28 mouse cellular contexts compared by ENCODE assay signal in the genomic region with DNA sequence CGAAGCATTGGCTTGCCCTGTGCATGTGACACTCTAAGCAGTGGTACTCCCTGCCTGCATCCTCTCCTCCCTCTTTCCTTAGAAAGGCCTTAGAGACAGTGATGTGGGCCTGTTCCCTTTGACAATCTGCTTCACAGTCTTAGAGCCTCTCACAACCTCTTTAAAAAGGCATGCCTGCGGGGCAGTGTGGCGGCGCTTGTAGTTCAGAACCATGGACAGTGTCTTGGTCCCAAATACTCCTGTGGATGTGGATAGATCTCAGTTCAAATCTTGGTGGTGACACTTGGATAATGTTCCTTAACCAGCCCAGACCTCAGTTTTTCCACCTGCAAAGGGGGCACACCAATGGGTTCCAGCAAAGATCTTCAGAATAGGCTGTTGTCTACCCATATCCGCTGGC. TPM values are rescaled to one million over a fixed set of nuclear protein-coding genes. Genes with fewer than 3 reads are reported as not detected.
DNase-seq lines count a peak whose midpoint lies in the region; ATAC-seq lines count a peak whose summit lies in the region.
"Had no signal": no experiment of that assay in that cellular context is flagged by ENCODE, and none has a peak within 500 bp of the region (broad histone marks: within the 10 kb centered on the region; RNA-seq: fewer than 3 reads in every experiment).

No protein-coding gene starts in this region.

- no peak overlapping the region for H3K27ac ChIP-seq in hindbrain, embryonic 11.5 days (ENCODE audit: low read depth, low read length)
- H3K27ac ChIP-seq in hindbrain, embryonic 10.5 days: no peak overlapping the region
- H3K27ac ChIP-seq in neural tube, embryonic 11.5 days (ENCODE audit: low read depth, low read length): no peak overlapping the region
- no peak overlapping the region for H3K27ac ChIP-seq in limb, embryonic 11.5 days (replicated peaks; ENCODE audit: low read depth, low read length)
- no peak overlapping the region for H3K27ac ChIP-seq in liver, embryonic 12.5 days
- H3K27ac ChIP-seq: hindbrain, embryonic 12.5 days; hindbrain, postnatal 0 days; intestine, embryonic 15.5 days; limb, embryonic 15.5 days; liver, embryonic 14.5 days; lung, embryonic 15.5 days; midbrain, embryonic 10.5 days had no signal

- no peaks in the 10 kb centered on the region for H3K4me1 ChIP-seq in hindbrain, embryonic 11.5 days (replicated peaks; ENCODE audit: control insufficient read depth, insufficient read depth, low read length)
- peaks cover 6% of the 10 kb centered on the region; the same call in 1 of the 2 replicates for H3K4me1 ChIP-seq in hindbrain, embryonic 10.5 days (replicated peaks)
- no peaks in the 10 kb centered on the region for H3K4me1 ChIP-seq in neural tube, embryonic 11.5 days (ENCODE audit: control insufficient read depth, insufficient read depth, low read length)
- H3K4me1 ChIP-seq in limb, embryonic 11.5 days (ENCODE audit: control insufficient read depth, insufficient read depth, low read length): no peaks in the 10 kb centered on the region
- no peaks in the 10 kb centered on the region for H3K4me1 ChIP-seq in liver, embryonic 12.5 days
- H3K4me1 ChIP-seq: intestine, embryonic 15.5 days; limb, embryonic 15.5 days; lung, embryonic 15.5 days had no signal

- ATAC-seq in hindbrain, embryonic 11.5 days (ENCODE audit: low FRiP score): no peak
- no peak for ATAC-seq in neural tube, embryonic 11.5 days (ENCODE audit: insufficient read depth, low FRiP score, low TSS enrichment)
- ATAC-seq in limb, embryonic 11.5 days (ENCODE audit: insufficient number of reproducible peaks, low FRiP score, low TSS enrichment, low read depth): no peak
- no peak for ATAC-seq in activated CD4-positive, CD25-positive, alpha-beta regulatory T cell, adult 4 months
- ATAC-seq in liver, embryonic 12.5 days: no peak
- ATAC-seq: hindbrain, postnatal 0 days; intestine, embryonic 15.5 days had no signal

- H3K4me2 ChIP-seq in hindbrain, embryonic 11.5 days (replicated peaks; ENCODE audit: low read depth, low read length): no peak overlapping the region
- no peak overlapping the region for H3K4me2 ChIP-seq in neural tube, embryonic 11.5 days (ENCODE audit: low read depth)
- H3K4me2 ChIP-seq in limb, embryonic 11.5 days (ENCODE audit: low read depth, severe bottlenecking): no peak overlapping the region
- no peak overlapping the region for H3K4me2 ChIP-seq in liver, embryonic 12.5 days
- H3K4me2 ChIP-seq: heart, embryonic 11.5 days; hindbrain, embryonic 12.5 days; intestine, embryonic 15.5 days; limb, embryonic 15.5 days; lung, embryonic 15.5 days had no signal

- no peak overlapping the region for H3K4me3 ChIP-seq in hindbrain, embryonic 11.5 days (ENCODE audit: low read depth, low read length)
- no peak overlapping the region for H3K4me3 ChIP-seq in hindbrain, embryonic 10.5 days
- no peak overlapping the region for H3K4me3 ChIP-seq in neural tube, embryonic 11.5 days (ENCODE audit: low read depth, low read length)
- H3K4me3 ChIP-seq in limb, embryonic 11.5 days (ENCODE audit: low read depth, low read length): no peak overlapping the region
- no peak overlapping the region for H3K4me3 ChIP-seq in liver, embryonic 12.5 days
- H3K4me3 ChIP-seq: erythroblast, embryonic 14.5 days; hindbrain, embryonic 12.5 days; intestine, embryonic 15.5 days; limb, embryonic 15.5 days; lung, embryonic 15.5 days; midbrain, embryonic 10.5 days; myocyte had no signal

- 92% methylated on average over 5 of the region's 5 CpGs for WGBS in hindbrain, embryonic 11.5 days
- 85% methylated on average over 5 of the region's 5 CpGs for WGBS in hindbrain, embryonic 10.5 days
- whole genome bisulfite sequencing in neural tube, embryonic 11.5 days: 80% methylated on average over 5 of the region's 5 CpGs
- WGBS in limb, embryonic 11.5 days: 80% methylated on average over 5 of the region's 5 CpGs
- WGBS in liver, embryonic 12.5 days (ENCODE audit: insufficient replicate concordance): 74% methylated on average over 5 of the region's 5 CpGs

- DNase-seq in hindbrain, embryonic 11.5 days (ENCODE audit: low spot score): peak; percentile 46
- no peak for DNase-seq in hindbrain, embryonic 10.5 days (ENCODE audit: low spot score)
- peak; percentile 39 for DNase-seq in neural tube, embryonic 11.5 days (ENCODE audit: low spot score)
- DNase-seq in neural tube, embryonic 10.5 days (ENCODE audit: extremely low spot score, low spot score): no peak
- peak; percentile 55 for DNase-seq in embryo, embryonic 11 days
- peak; percentile 60 for DNase-seq in limb, embryonic 11.5 days (ENCODE audit: low spot score)
- DNase-seq: adrenal gland, postnatal 36 days; B cell, adult 2 months; cerebellum, adult 18-20 months; cerebellum, postnatal 10 days; gastrocnemius, postnatal 14 days; heart, adult 11 months; kidney, adult 8-10 months; kidney, postnatal 36 days; retina, postnatal 1 day; right cerebral cortex, postnatal 14 days had no signal

- no peak overlapping the region for H3K9ac ChIP-seq in hindbrain, embryonic 11.5 days (ENCODE audit: low read depth, low read length)
- H3K9ac ChIP-seq in neural tube, embryonic 11.5 days (ENCODE audit: low read length): no peak overlapping the region
- no peak overlapping the region for H3K9ac ChIP-seq in limb, embryonic 11.5 days (ENCODE audit: low read length)
- H3K9ac ChIP-seq in liver, embryonic 12.5 days: no peak overlapping the region
- H3K9ac ChIP-seq: hindbrain, embryonic 12.5 days; intestine, embryonic 15.5 days; limb, embryonic 15.5 days; liver, embryonic 14.5 days; lung, embryonic 15.5 days had no signal

- H3K9me3 ChIP-seq in hindbrain, embryonic 11.5 days (ENCODE audit: control insufficient read depth, low read length): no peaks in the 10 kb centered on the region
- H3K9me3 ChIP-seq in hindbrain, embryonic 10.5 days: no peaks in the 10 kb centered on the region
- H3K9me3 ChIP-seq in neural tube, embryonic 11.5 days (ENCODE audit: control insufficient read depth, low read length): no peaks in the 10 kb centered on the region
- no peaks in the 10 kb centered on the region for H3K9me3 ChIP-seq in limb, embryonic 11.5 days (ENCODE audit: control insufficient read depth, low read length)
- no peaks in the 10 kb centered on the region for H3K9me3 ChIP-seq in liver, embryonic 12.5 days (replicated peaks)
- H3K9me3 ChIP-seq: hindbrain, embryonic 12.5 days; intestine, embryonic 15.5 days; limb, embryonic 15.5 days; lung, embryonic 15.5 days; midbrain, embryonic 10.5 days had no signal

- H3K36me3 ChIP-seq in hindbrain, embryonic 11.5 days (ENCODE audit: control insufficient read depth, insufficient read depth, low read length): no peaks in the 10 kb centered on the region
- no peaks in the 10 kb centered on the region for H3K36me3 ChIP-seq in hindbrain, embryonic 10.5 days
- H3K36me3 ChIP-seq in neural tube, embryonic 11.5 days (ENCODE audit: control insufficient read depth, insufficient read depth, low read length): no peaks in the 10 kb centered on the region
- H3K36me3 ChIP-seq in limb, embryonic 11.5 days (ENCODE audit: control insufficient read depth, insufficient read depth, low read length): no peaks in the 10 kb centered on the region
- no peaks in the 10 kb centered on the region for H3K36me3 ChIP-seq in liver, embryonic 12.5 days
- H3K36me3 ChIP-seq: hindbrain, embryonic 12.5 days; intestine, embryonic 15.5 days; limb, embryonic 15.5 days; lung, embryonic 15.5 days; midbrain, embryonic 10.5 days had no signal

- no peaks in the 10 kb centered on the region for H3K27me3 ChIP-seq in hindbrain, embryonic 11.5 days (ENCODE audit: control insufficient read depth, insufficient read depth, low read length)
- peaks cover 4% of the 10 kb centered on the region; the same call in 1 of the 2 replicates for H3K27me3 ChIP-seq in hindbrain, embryonic 10.5 days (ENCODE audit: insufficient read depth, poor library complexity, severe bottlenecking)
- H3K27me3 ChIP-seq in neural tube, embryonic 11.5 days (ENCODE audit: control insufficient read depth, insufficient read depth, low read length): no peaks in the 10 kb centered on the region
- 0 out of 2 replicates have a peak, but pooled peaks cover 2% of the 10 kb centered on the region for H3K27me3 ChIP-seq in limb, embryonic 11.5 days (ENCODE audit: control insufficient read depth, insufficient read depth, low read length)
- H3K27me3 ChIP-seq in liver, embryonic 12.5 days (replicated peaks): no peaks in the 10 kb centered on the region
- H3K27me3 ChIP-seq: hindbrain, embryonic 12.5 days; intestine, embryonic 15.5 days; lung, embryonic 15.5 days had no signal

RNA-seq across cellular contexts. Expression of a gene that starts 28.4 kb away (rescaled TPM):
- 2.1 and 2.9 TPM in 2 replicates for polyA plus RNA-seq in hindbrain, embryonic 11.5 days (2014; fragmentation: Nextera tagmentation; extraction: Ambion mirVana)
- 0.80 and 1.1 TPM in 2 replicates for polyA plus RNA-seq in hindbrain, embryonic 10.5 days (2016; fragmentation: Nextera tagmentation; extraction: Ambion mirVana)
- 1.3 and 1.4 TPM in 2 replicates for polyA plus RNA-seq in neural tube, embryonic 11.5 days (2014; fragmentation: Nextera tagmentation; extraction: Ambion mirVana)
- not detected in 2 replicates for polyA plus RNA-seq in limb, embryonic 11.5 days (2014; fragmentation: Nextera tagmentation; extraction: Ambion mirVana)
- not detected for polyA plus RNA-seq in activated CD4-positive, CD25-positive, alpha-beta regulatory T cell, adult 4 months (2017; shearing (Covaris generic))
- 0.01 TPM in 1 of 2 replicates, not detected in the other for polyA plus RNA-seq in liver, embryonic 12.5 days (2016; fragmentation: Nextera tagmentation; extraction: Ambion mirVana)
- polyA plus RNA-seq: erythroblast, embryonic 14.5 days; lung, embryonic 15.5 days; myocyte had no signal

Comparison
In these comparisons a context has a peak if more than half of its experiments do, and no peak if none do; other contexts are left out.
1. DNase-seq: peak in hindbrain, embryonic 11.5 days (single experiment), neural tube, embryonic 11.5 days (single experiment), embryo, embryonic 11 days (single experiment) and limb, embryonic 11.5 days (single experiment); none in hindbrain, embryonic 10.5 days (single experiment) and neural tube, embryonic 10.5 days (single experiment).